Mouse (Mus musculus): ENCODE measurements at regions not wholly inside any gene's neighbourhood (a gene's known extent, or its start where the extent isn't known, plus 50 kb on each side); places are given as distances from the start of the nearest gene placed in this dataset.

GRCm38 (mm10) chr6:95223537-95223936, 98.4 kb upstream of the Gm10234 start:
- H3K36me3 ChIP-seq (ENCODE audit: control insufficient read depth, insufficient read depth): no peaks in the 10 kb centered on the region
- H3K79me3 ChIP-seq (ENCODE audit: low read depth): no peaks in the 10 kb centered on the region
- H3K27me3 ChIP-seq (ENCODE audit: control insufficient read depth, insufficient read depth, insufficient read length): no peaks in the 10 kb centered on the region
- no peak overlapping the region for H3ac ChIP-seq (ENCODE audit: control insufficient read depth, insufficient read length, low read depth)
- TF ChIP-seq CTCF (IDR thresholded peaks at IDR 0.05; ENCODE audit: control insufficient read depth, insufficient read depth, insufficient read length) (peak; percentile 88), MYOD1 (IDR thresholded peaks at IDR 0.05; ENCODE audit: control insufficient read depth, insufficient read length, low read depth) (no peak)
- no peaks in the 10 kb centered on the region for H3K79me2 ChIP-seq (ENCODE audit: control insufficient read depth, insufficient read depth)
- H3K4me3 ChIP-seq (ENCODE audit: insufficient read depth, poor library complexity, severe bottlenecking): no peak overlapping the region

- H3ac ChIP-seq (ENCODE audit: control insufficient read depth, insufficient read length, low read depth): no peak overlapping the region
- TF ChIP-seq MYOD1 (IDR thresholded peaks at IDR 0.05; ENCODE audit: control insufficient read depth, insufficient read length, low read depth) (no peak), FOSL1 (IDR thresholded peaks at IDR 0.05; ENCODE audit: insufficient read depth, low read length, poor library complexity, severe bottlenecking) (no peak), MAX (IDR thresholded peaks at IDR 0.05) (no peak), CEBPB (IDR thresholded peaks at IDR 0.05; ENCODE audit: low read depth) (no peak)
- H3K4me3 ChIP-seq (ENCODE audit: insufficient read depth, poor library complexity, severe bottlenecking): no peak overlapping the region
- H3K79me2 ChIP-seq (ENCODE audit: control insufficient read depth, insufficient read depth): no peaks in the 10 kb centered on the region
- H3K27me3 ChIP-seq (ENCODE audit: control insufficient read depth, insufficient read depth, insufficient read length): peaks cover 13% of the 10 kb centered on the region
- H3K36me3 ChIP-seq (ENCODE audit: control insufficient read depth, insufficient read depth): no peaks in the 10 kb centered on the region
- no peaks in the 10 kb centered on the region for H3K79me3 ChIP-seq (ENCODE audit: low read depth)
Observed at GRCm38 (mm10) chr6:95229885-95230284, 92.0 kb upstream of the Gm10234 start.

- TF ChIP-seq CEBPB (IDR thresholded peaks at IDR 0.05; ENCODE audit: low read depth) (no peak), MAX (IDR thresholded peaks at IDR 0.05) (no peak), CTCF (IDR thresholded peaks at IDR 0.05; ENCODE audit: control insufficient read depth, insufficient read depth, insufficient read length) (no peak), USF1 (IDR thresholded peaks at IDR 0.05; ENCODE audit: low read depth) (no peak), FOSL1 (IDR thresholded peaks at IDR 0.05; ENCODE audit: insufficient read depth, low read length, poor library complexity, severe bottlenecking) (no peak), MYOD1 (IDR thresholded peaks at IDR 0.05; ENCODE audit: control insufficient read depth, insufficient read length, low read depth) (no peak), MYOG (IDR thresholded peaks at IDR 0.05; ENCODE audit: control insufficient read depth, extremely low read depth, insufficient read length) (no peak)
- no peak overlapping the region for H3K4me3 ChIP-seq (ENCODE audit: insufficient read depth, poor library complexity, severe bottlenecking)
- H3K36me3 ChIP-seq (ENCODE audit: control insufficient read depth, insufficient read depth): no peaks in the 10 kb centered on the region
- peaks cover 13% of the 10 kb centered on the region for H3K27me3 ChIP-seq (ENCODE audit: control insufficient read depth, insufficient read depth, insufficient read length)
- H3K79me2 ChIP-seq (ENCODE audit: control insufficient read depth, insufficient read depth): no peaks in the 10 kb centered on the region
- H3ac ChIP-seq (ENCODE audit: control insufficient read depth, insufficient read length, low read depth): no peak overlapping the region
- no peaks in the 10 kb centered on the region for H3K79me3 ChIP-seq (ENCODE audit: low read depth)
Observed at GRCm38 (mm10) chr6:95234712-95235111, 87.2 kb upstream of the Gm10234 start.

- H3K79me2 ChIP-seq (ENCODE audit: control insufficient read depth, insufficient read depth): no peaks in the 10 kb centered on the region
- H3K79me3 ChIP-seq (ENCODE audit: low read depth): no peaks in the 10 kb centered on the region
- H3K27me3 ChIP-seq (ENCODE audit: control insufficient read depth, insufficient read depth, insufficient read length): no peaks in the 10 kb centered on the region
- TF ChIP-seq MYOD1 (IDR thresholded peaks at IDR 0.05; ENCODE audit: control insufficient read depth, insufficient read length, low read depth): no peak
- TF ChIP-seq MYOG (IDR thresholded peaks at IDR 0.05; ENCODE audit: control insufficient read depth, extremely low read depth, insufficient read length): no peak
- no peak for TF ChIP-seq FOSL1 (IDR thresholded peaks at IDR 0.05; ENCODE audit: insufficient read depth, low read length, poor library complexity, severe bottlenecking)
- no peak for TF ChIP-seq CEBPB (IDR thresholded peaks at IDR 0.05; ENCODE audit: low read depth)
- no peak for TF ChIP-seq MAX (IDR thresholded peaks at IDR 0.05)
- TF ChIP-seq USF1 (IDR thresholded peaks at IDR 0.05; ENCODE audit: low read depth): no peak
- TF ChIP-seq CTCF (IDR thresholded peaks at IDR 0.05; ENCODE audit: control insufficient read depth, insufficient read depth, insufficient read length): no peak
- no peak overlapping the region for H3ac ChIP-seq (ENCODE audit: control insufficient read depth, insufficient read length, low read depth)
- no peaks in the 10 kb centered on the region for H3K36me3 ChIP-seq (ENCODE audit: control insufficient read depth, insufficient read depth)
- H3K4me3 ChIP-seq (ENCODE audit: insufficient read depth, poor library complexity, severe bottlenecking): no peak overlapping the region
Observed at GRCm38 (mm10) chr6:95243657-95244056, 78.3 kb upstream of the Gm10234 start.

DNA sequence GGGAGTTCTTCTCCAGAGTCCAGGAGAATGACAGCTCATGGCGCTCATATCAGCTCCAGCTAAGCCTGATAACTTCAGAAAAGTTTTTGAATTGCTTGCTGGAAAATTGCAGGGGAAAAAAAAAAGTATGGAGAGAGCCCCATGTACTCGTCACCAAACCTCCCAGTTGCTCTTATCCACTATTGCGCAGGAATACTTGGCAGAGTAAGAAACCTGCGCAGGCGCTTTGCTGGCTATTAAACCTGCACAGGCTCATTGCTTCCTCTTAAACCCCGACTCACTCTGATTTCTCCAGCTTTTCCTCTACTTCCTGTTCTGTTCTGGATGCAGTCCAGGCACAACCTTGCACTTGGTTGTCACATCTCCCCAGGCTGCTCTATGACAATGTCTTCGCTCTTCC, 77.0 kb upstream of the Gm10234 start:
- TF ChIP-seq USF1 (IDR thresholded peaks at IDR 0.05; ENCODE audit: low read depth) (no peak), MYOD1 (IDR thresholded peaks at IDR 0.05; ENCODE audit: control insufficient read depth, insufficient read length, low read depth) (no peak), CEBPB (IDR thresholded peaks at IDR 0.05; ENCODE audit: low read depth) (no peak), CTCF (IDR thresholded peaks at IDR 0.05; ENCODE audit: control insufficient read depth, insufficient read depth, insufficient read length) (no peak), MYOG (IDR thresholded peaks at IDR 0.05; ENCODE audit: control insufficient read depth, extremely low read depth, insufficient read length) (no peak), FOSL1 (IDR thresholded peaks at IDR 0.05; ENCODE audit: insufficient read depth, low read length, poor library complexity, severe bottlenecking) (no peak), MAX (IDR thresholded peaks at IDR 0.05) (no peak)
- Histone ChIP-seq H3K79me3 (ENCODE audit: low read depth) (no peaks in the 10 kb centered on the region), H3K27me3 (ENCODE audit: control insufficient read depth, insufficient read depth, insufficient read length) (no peaks in the 10 kb centered on the region), H3K4me3 (ENCODE audit: insufficient read depth, poor library complexity, severe bottlenecking) (no peak overlapping the region), H3ac (ENCODE audit: control insufficient read depth, insufficient read length, low read depth) (no peak overlapping the region), H3K79me2 (ENCODE audit: control insufficient read depth, insufficient read depth) (no peaks in the 10 kb centered on the region), H3K36me3 (ENCODE audit: control insufficient read depth, insufficient read depth) (no peaks in the 10 kb centered on the region)

GRCm38 (mm10) chr6:95256303-95256702, 65.6 kb upstream of the Gm10234 start:
- no peaks in the 10 kb centered on the region for H3K27me3 ChIP-seq (ENCODE audit: control insufficient read depth, insufficient read depth, insufficient read length)
- TF ChIP-seq CEBPB (IDR thresholded peaks at IDR 0.05; ENCODE audit: low read depth) (no peak), USF1 (IDR thresholded peaks at IDR 0.05; ENCODE audit: low read depth) (no peak), CTCF (IDR thresholded peaks at IDR 0.05; ENCODE audit: control insufficient read depth, insufficient read depth, insufficient read length) (no peak), MYOG (IDR thresholded peaks at IDR 0.05; ENCODE audit: control insufficient read depth, extremely low read depth, insufficient read length) (no peak), MAX (IDR thresholded peaks at IDR 0.05) (no peak), MYOD1 (IDR thresholded peaks at IDR 0.05; ENCODE audit: control insufficient read depth, insufficient read length, low read depth) (no peak), FOSL1 (IDR thresholded peaks at IDR 0.05; ENCODE audit: insufficient read depth, low read length, poor library complexity, severe bottlenecking) (no peak)
- H3K36me3 ChIP-seq (ENCODE audit: control insufficient read depth, insufficient read depth): no peaks in the 10 kb centered on the region
- H3K79me3 ChIP-seq (ENCODE audit: low read depth): no peaks in the 10 kb centered on the region
- H3K79me2 ChIP-seq (ENCODE audit: control insufficient read depth, insufficient read depth): no peaks in the 10 kb centered on the region
- H3K4me3 ChIP-seq (ENCODE audit: insufficient read depth, poor library complexity, severe bottlenecking): no peak overlapping the region
- H3ac ChIP-seq (ENCODE audit: control insufficient read depth, insufficient read length, low read depth): no peak overlapping the region
